Mouse (Mus musculus): ENCODE measurements at regions not wholly inside any gene's neighbourhood (a gene's known extent, or its start where the extent isn't known, plus 50 kb on each side); places are given as distances from the start of the nearest gene placed in this dataset.

GRCm38 (mm10) chr6:91619735-91620732 lies 63.8 kb upstream of the Slc6a6 start:
- no peak for DNase-seq

GRCm38 (mm10) chr6:91621437-91621836 lies 62.4 kb upstream of the Slc6a6 start:
- no peak for DNase-seq

- DNase-seq = no peak
Observed at GRCm38 (mm10) chr6:91622425-91622824, 61.4 kb upstream of the Slc6a6 start.

- DNase-seq = no peak
Observed at GRCm38 (mm10) chr6:91623646-91624045, 60.2 kb upstream of the Slc6a6 start.

GRCm38 (mm10) chr6:91629230-91629629 lies 54.6 kb upstream of the Slc6a6 start:
- no peak for DNase-seq

- no peak for DNase-seq
Observed at GRCm38 (mm10) chr6:91631261-91631660, 52.6 kb upstream of the Slc6a6 start.

All from right cerebral cortex, postnatal 25 days (tissue).